Mouse (Mus musculus): ENCODE measurements around the gene Abcb6.

Abcb6 gene

GRCm38 (mm10) chr1:75208967-75209678 lies 28.9 kb upstream of the Abcb6 start:
- no peak for DNase-seq (ENCODE audit: low spot score in 2 of 2)

GRCm38 (mm10) chr1:75201236-75201635 lies 21.0 kb upstream of the Abcb6 start:
- DNase-seq (ENCODE audit: low spot score in 2 of 2) = no peak

- DNase-seq (ENCODE audit: low spot score in 2 of 2) = no peak
These were observed 12.3 kb upstream of the Abcb6 start for GRCm38 (mm10) chr1:75192452-75192851.

- peak; percentile 98 for DNase-seq (ENCODE audit: low spot score in 2 of 2)
These were observed 11.6 kb upstream of the Abcb6 start, which contains the start of the genes Ankzf1 and Atg9a for GRCm38 (mm10) chr1:75191622-75192402. Ankzf1 (plus strand) TSS chr1:75192151. Atg9a (minus strand) TSS chr1:75192196.

GRCm38 (mm10) chr1:75191258-75191621 lies 11.0 kb upstream of the Abcb6 start:
- no peak for DNase-seq (ENCODE audit: low spot score in 2 of 2)

GRCm38 (mm10) chr1:75190577-75190976 lies 10.4 kb upstream of the Abcb6 start:
- no peak for DNase-seq (ENCODE audit: low spot score in 2 of 2)

GRCm38 (mm10) chr1:75187914-75188483 lies 7.8 kb upstream of the Abcb6 start:
- DNase-seq (ENCODE audit: low spot score in 2 of 2) = no peak

- DNase-seq (ENCODE audit: low spot score in 2 of 2) = no peak
These were observed 6.9 kb upstream of the Abcb6 start for GRCm38 (mm10) chr1:75187126-75187525.

GRCm38 (mm10) chr1:75185495-75185894 lies 5.3 kb upstream of the Abcb6 start:
- no peak for DNase-seq (ENCODE audit: low spot score in 2 of 2)

- DNase-seq (ENCODE audit: low spot score in 2 of 2) = no peak
These were observed 2.0 kb upstream of the Abcb6 start for GRCm38 (mm10) chr1:75182160-75182559.

GRCm38 (mm10) chr1:75181377-75181870 lies 1.2 kb upstream of the Abcb6 start:
- DNase-seq (ENCODE audit: low spot score in 2 of 2) = no peak

- DNase-seq (ENCODE audit: low spot score in 2 of 2) = no peak
These were observed 549 bp upstream of the Abcb6 start for GRCm38 (mm10) chr1:75180741-75181140.

GRCm38 (mm10) chr1:75179334-75180104 lies 673 bp downstream of the Abcb6 start:
- DNase-seq (ENCODE audit: low spot score in 2 of 2) = peak in 1 of 2 experiments; percentile 42

- peak; percentile 81 to 95 for DNase-seq (ENCODE audit: low spot score in 2 of 2)
These were observed 11.4 kb downstream of the Abcb6 start, which contains the start of gene Zfand2b for GRCm38 (mm10) chr1:75168472-75169464. Zfand2b (plus strand) TSS chr1:75168646.

- DNase-seq (ENCODE audit: low spot score in 2 of 2) = no peak
These were observed 12.1 kb downstream of the Abcb6 start for GRCm38 (mm10) chr1:75168093-75168471.

GRCm38 (mm10) chr1:75160256-75160617 lies 20.0 kb downstream of the Abcb6 start:
- no peak for DNase-seq (ENCODE audit: low spot score in 2 of 2)

GRCm38 (mm10) chr1:75159540-75160255 lies 20.5 kb downstream of the Abcb6 start:
- no peak for DNase-seq (ENCODE audit: low spot score in 2 of 2)

GRCm38 (mm10) chr1:75158990-75159389 lies 21.2 kb downstream of the Abcb6 start:
- no peak for DNase-seq (ENCODE audit: low spot score in 2 of 2)

GRCm38 (mm10) chr1:75155837-75156236 lies 24.4 kb downstream of the Abcb6 start:
- DNase-seq (ENCODE audit: low spot score in 2 of 2) = no peak

- no peak for DNase-seq (ENCODE audit: low spot score in 2 of 2)
These were observed 31.5 kb downstream of the Abcb6 start for GRCm38 (mm10) chr1:75148727-75149126.

All from left cerebral cortex, adult 9 months (tissue).